Mouse (Mus musculus) R1 (cell line): ENCODE data around the gene Zfp367.
A peak's percentile ranks its signal among the peaks of the same experiment; 100 is the strongest.

ENCODE experiments used
- DNase-seq: peaks from one replicate; pipeline ENCODE4 v3.0.0-alpha.2; 2018; ENCODE audit warnings: low read depth, low spot score

Zfp367 gene

GRCm38 (mm10) chr13:64154651-64155050 is 1.6 kb upstream of the Zfp367 start:
- DNase-seq = no peak

GRCm38 (mm10) chr13:64153751-64154267 is 807 bp upstream of the Zfp367 start:
- peak; percentile 79 for DNase-seq

GRCm38 (mm10) chr13:64152671-64153082 is 325 bp downstream of the Zfp367 start:
- DNase-seq = no peak

- peak; percentile 89 for DNase-seq
Observed at GRCm38 (mm10) chr13:64152241-64152669, 747 bp downstream of the Zfp367 start.

- DNase-seq = peak; percentile 36
Observed at GRCm38 (mm10) chr13:64150121-64150520, 2.9 kb downstream of the Zfp367 start.

- DNase-seq = peak; percentile 33
Observed at GRCm38 (mm10) chr13:64129616-64130375, 23.2 kb downstream of the Zfp367 start.

- peak; percentile 58 for DNase-seq
Observed at GRCm38 (mm10) chr13:64128858-64129615, 24.0 kb downstream of the Zfp367 start, which contains the start of gene Slc35d2. Gene Slc35d2, minus strand, starts transcription at chr13:64129368.

- DNase-seq = no peak
Observed at GRCm38 (mm10) chr13:64126316-64126715, 26.7 kb downstream of the Zfp367 start.

- DNase-seq = no peak
Observed at GRCm38 (mm10) chr13:64124886-64125285, 28.1 kb downstream of the Zfp367 start.

GRCm38 (mm10) chr13:64123491-64124188 is 29.4 kb downstream of the Zfp367 start:
- peak; percentile 15 for DNase-seq

GRCm38 (mm10) chr13:64120760-64121159 is 32.2 kb downstream of the Zfp367 start:
- DNase-seq = no peak

- DNase-seq = peak; percentile 71
Observed at GRCm38 (mm10) chr13:64117442-64117841, 35.6 kb downstream of the Zfp367 start.

- no peak for DNase-seq
Observed at GRCm38 (mm10) chr13:64110421-64110820, 42.6 kb downstream of the Zfp367 start.

- no peak for DNase-seq
Observed at GRCm38 (mm10) chr13:64108381-64108850, 44.6 kb downstream of the Zfp367 start.

GRCm38 (mm10) chr13:64107535-64107934 is 45.5 kb downstream of the Zfp367 start:
- no peak for DNase-seq

- no peak for DNase-seq
Observed at GRCm38 (mm10) chr13:64107105-64107504, 45.9 kb downstream of the Zfp367 start.

GRCm38 (mm10) chr13:64105690-64106089 is 47.3 kb downstream of the Zfp367 start:
- DNase-seq = no peak

- DNase-seq = peak; percentile 54
Observed at GRCm38 (mm10) chr13:64100186-64100585, 52.8 kb downstream of the Zfp367 start.

GRCm38 (mm10) chr13:64098992-64099391 is 54.0 kb downstream of the Zfp367 start:
- DNase-seq = peak; percentile 83

GRCm38 (mm10) chr13:64093341-64093740 is 59.7 kb downstream of the Zfp367 start:
- DNase-seq = peak; percentile 76

- no peak for DNase-seq
Observed at GRCm38 (mm10) chr13:64092752-64093151, 60.2 kb downstream of the Zfp367 start.

GRCm38 (mm10) chr13:64092141-64092540 is 60.9 kb downstream of the Zfp367 start:
- DNase-seq = no peak
